Mouse (Mus musculus) macrophage (primary cell): ENCODE data around the gene Aoc3. TPM values are rescaled to one million over a fixed set of nuclear protein-coding genes. Genes with fewer than 3 reads are reported as not detected.

Experiments used
- H3K27ac ChIP-seq: fragments of 350-480 bp; formaldehyde crosslinking; 2 replicates; pipeline ENCODE4 v1.9.0; 2021
- H3K36me3 ChIP-seq: fragments of 350-480 bp; formaldehyde crosslinking; 2 replicates; pipeline ENCODE4 v1.9.0; 2021; ENCODE audit errors: inconsistent target
- H3K4me3 ChIP-seq: fragments of 350-480 bp; formaldehyde crosslinking; 2 replicates; pipeline ENCODE4 v1.9.0; 2021; ENCODE audit errors: inconsistent target
- H3K79me2 ChIP-seq: fragments of 350-480 bp; formaldehyde crosslinking; 2 replicates; pipeline ENCODE4 v1.9.0; 2021; ENCODE audit errors: inconsistent target
- WGBS: methylation state at CpG from one replicate; pipeline ENCODE4 v1.1.7; 2026; ENCODE audit warnings: inconsistent platforms; ENCODE audit not compliant: missing documents; 5-methylcytosine and 5-hydroxymethylcytosine counted together
- polyA plus RNA-seq: library from polyadenylated mRNA; stranded (reverse); fragments of 250-400 nt; gene quantifications from 3 replicates; pipeline ENCODE4 v1.2.4, GENCODE M21; 2018; ENCODE audit warnings: inconsistent platforms

Aoc3 gene
- polyA plus RNA-seq, 1 experiment from 2014 or later: not detected

- no peaks in the 10 kb centered on the region for H3K36me3 ChIP-seq
- H3K79me2 ChIP-seq: no peaks in the 10 kb centered on the region
- WGBS: 3% methylated on average over 8 of the region's 9 CpGs
- H3K27ac ChIP-seq: no peak overlapping the region
- no peak overlapping the region for H3K4me3 ChIP-seq
Measured at GRCm38 (mm10) chr11:101338123-101338760, 7.8 kb downstream of the Aoc3 start.

DNA sequence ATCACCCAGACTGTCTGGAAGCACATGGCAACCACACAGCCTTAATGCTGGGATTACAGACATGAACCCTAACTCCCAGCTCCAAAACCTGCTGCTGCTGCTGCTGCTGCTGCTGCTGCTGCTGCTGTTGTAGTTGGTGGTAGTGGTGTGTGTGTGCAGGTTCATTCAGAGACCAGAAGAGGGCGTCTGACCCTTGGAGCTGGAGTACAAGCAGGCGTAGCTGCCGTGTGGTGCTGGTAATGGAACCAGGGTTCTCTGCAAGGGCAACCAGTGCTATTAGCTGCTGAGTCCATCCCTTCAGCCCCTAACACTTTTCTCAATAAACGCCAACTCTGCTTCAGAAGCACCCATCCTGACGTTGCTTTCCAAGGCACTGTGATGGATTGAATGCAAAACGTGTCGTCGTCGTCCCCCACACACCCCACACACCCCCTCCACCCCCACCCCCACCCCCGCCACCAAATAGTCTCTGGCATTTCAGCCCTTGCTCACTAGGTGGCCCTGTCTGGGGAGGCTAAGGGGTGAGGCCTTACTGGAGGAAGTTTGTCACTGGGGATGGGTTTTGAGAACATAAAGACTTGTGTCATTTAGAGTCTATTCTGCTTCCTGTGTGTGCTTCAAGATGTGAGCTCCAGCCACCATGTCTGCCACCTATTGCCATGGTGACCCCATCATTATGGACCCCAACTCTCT is 16.8 kb downstream of the Aoc3 start:
- 81% methylated on average over 7 of the region's 10 CpGs for WGBS
- no peaks in the 10 kb centered on the region for H3K79me2 ChIP-seq
- no peak overlapping the region for H3K4me3 ChIP-seq
- no peaks in the 10 kb centered on the region for H3K36me3 ChIP-seq
- H3K27ac ChIP-seq: no peak overlapping the region

GRCm38 (mm10) chr11:101348774-101349173 is 18.4 kb downstream of the Aoc3 start:
- Histone ChIP-seq H3K36me3 (no peaks in the 10 kb centered on the region), H3K79me2 (no peaks in the 10 kb centered on the region), H3K4me3 (no peak overlapping the region), H3K27ac (no peak overlapping the region)
- WGBS: 86% methylated on average over 7 of the region's 7 CpGs

DNA sequence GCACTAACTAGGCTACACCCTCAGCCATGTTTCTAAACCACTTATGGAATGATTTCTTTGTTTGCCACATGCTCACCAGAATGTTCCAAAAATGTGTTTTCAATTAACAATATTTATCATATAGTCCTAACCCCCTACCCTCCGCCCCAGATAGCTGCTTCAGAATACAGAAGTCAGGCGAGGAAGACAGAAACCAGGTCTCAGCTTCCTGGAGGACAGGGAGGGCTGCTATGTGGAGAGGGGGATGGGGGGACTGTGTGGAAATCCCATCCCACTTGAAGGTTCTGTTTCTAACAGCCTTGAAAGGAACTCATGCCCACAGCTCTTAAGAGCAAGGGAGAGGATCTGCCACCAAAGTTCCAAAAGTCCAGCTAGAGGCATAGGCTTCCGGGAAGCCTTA is 18.8 kb downstream of the Aoc3 start:
- no peaks in the 10 kb centered on the region for H3K36me3 ChIP-seq
- 65% methylated on average over 3 of the region's 3 CpGs for WGBS
- H3K4me3 ChIP-seq: no peak overlapping the region
- no peaks in the 10 kb centered on the region for H3K79me2 ChIP-seq
- H3K27ac ChIP-seq: no peak overlapping the region

DNA sequence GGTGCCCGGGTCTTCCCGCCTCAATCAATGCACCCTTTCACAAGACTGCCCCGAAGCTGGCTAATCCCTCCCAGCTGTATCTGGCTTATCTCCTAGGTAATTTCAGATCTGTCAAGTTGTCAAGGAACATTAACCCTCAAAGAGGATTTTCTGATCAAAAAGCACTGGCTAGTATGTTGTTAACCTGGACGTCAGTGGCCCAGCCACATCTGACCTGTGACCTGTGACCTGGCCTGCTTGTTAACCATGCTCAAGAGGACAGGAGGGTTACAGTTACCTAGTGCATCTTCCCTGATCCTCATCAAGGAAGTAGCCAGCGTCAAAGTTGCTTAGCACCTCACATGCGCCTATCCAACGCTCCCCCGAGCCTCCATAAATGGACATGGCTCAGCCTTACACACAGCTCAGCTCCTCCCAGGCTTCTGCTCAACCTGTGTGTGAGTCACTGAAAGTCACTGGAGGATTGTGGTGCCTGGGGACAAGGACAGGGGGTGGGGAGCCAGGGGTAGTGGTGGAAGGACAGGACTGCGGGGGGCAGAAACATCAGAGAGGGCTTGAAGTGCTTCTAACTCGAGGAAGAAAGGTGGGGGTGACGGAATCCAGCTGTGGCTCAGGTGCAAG is 20.8 kb downstream of the Aoc3 start:
- Histone ChIP-seq H3K27ac (no peak overlapping the region), H3K4me3 (no peak overlapping the region), H3K79me2 (no peaks in the 10 kb centered on the region), H3K36me3 (no peaks in the 10 kb centered on the region)
- 75% methylated on average over 11 of the region's 11 CpGs for WGBS

GRCm38 (mm10) chr11:101351721-101352111 is 21.3 kb downstream of the Aoc3 start:
- H3K27ac ChIP-seq: no peak overlapping the region

DNA sequence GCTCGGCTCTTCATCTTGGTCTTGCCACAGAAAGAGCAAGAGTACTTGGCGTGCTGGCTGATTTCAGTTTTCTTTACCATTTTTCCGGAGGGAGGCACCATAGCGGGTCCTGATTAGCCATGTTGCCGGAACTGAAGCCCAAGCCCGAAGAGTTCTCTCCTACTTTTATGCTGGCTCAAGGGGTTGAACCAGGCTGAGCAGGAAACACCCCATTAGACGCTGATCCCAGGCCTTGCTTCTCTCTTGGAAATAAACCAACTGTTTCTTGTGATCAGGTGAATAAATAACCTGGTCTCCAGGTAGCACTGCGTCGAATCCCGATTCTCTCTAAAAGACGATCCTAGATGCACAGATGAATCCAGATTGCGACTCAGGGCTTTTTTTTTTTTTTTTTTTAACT is 23.0 kb downstream of the Aoc3 start:
- no peak overlapping the region for H3K4me3 ChIP-seq
- H3K79me2 ChIP-seq: no peaks in the 10 kb centered on the region
- no peaks in the 10 kb centered on the region for H3K36me3 ChIP-seq
- no peak overlapping the region for H3K27ac ChIP-seq
- 94% methylated on average over 12 of the region's 12 CpGs for WGBS

More at GRCm38 (mm10) chr11:101351721-101352111, 21.3 kb downstream of the Aoc3 start:
- 66% methylated on average over 2 of the region's 3 CpGs for WGBS
- Histone ChIP-seq H3K36me3 (no peaks in the 10 kb centered on the region), H3K79me2 (no peaks in the 10 kb centered on the region), H3K4me3 (no peak overlapping the region)

GRCm38 (mm10) chr11:101354438-101355010 is 24.1 kb downstream of the Aoc3 start:
- H3K79me2 ChIP-seq: no peaks in the 10 kb centered on the region
- H3K36me3 ChIP-seq: no peaks in the 10 kb centered on the region
- H3K4me3 ChIP-seq: no peak overlapping the region
- H3K27ac ChIP-seq: no peak overlapping the region
- 87% methylated on average over 5 of the region's 5 CpGs for WGBS

- 95% methylated on average over 2 of the region's 2 CpGs for WGBS
- H3K79me2 ChIP-seq: no peaks in the 10 kb centered on the region
- H3K36me3 ChIP-seq: no peaks in the 10 kb centered on the region
- H3K27ac ChIP-seq: no peak overlapping the region
- H3K4me3 ChIP-seq: no peak overlapping the region
Measured at GRCm38 (mm10) chr11:101355916-101356315, 25.5 kb downstream of the Aoc3 start.

- 27% methylated on average over 3 of the region's 3 CpGs for WGBS
Measured at GRCm38 (mm10) chr11:101357505-101358182, 27.2 kb downstream of the Aoc3 start.

GRCm38 (mm10) chr11:101359776-101360175 is 29.4 kb downstream of the Aoc3 start:
- H3K4me3 ChIP-seq: no peak overlapping the region
- H3K27ac ChIP-seq: no peak overlapping the region
- no peaks in the 10 kb centered on the region for H3K79me2 ChIP-seq
- 93% methylated on average over 9 of the region's 9 CpGs for WGBS
- H3K36me3 ChIP-seq: no peaks in the 10 kb centered on the region

More at GRCm38 (mm10) chr11:101357505-101358182, 27.2 kb downstream of the Aoc3 start:
- Histone ChIP-seq H3K27ac (no peak overlapping the region), H3K4me3 (no peak overlapping the region), H3K36me3 (no peaks in the 10 kb centered on the region), H3K79me2 (no peaks in the 10 kb centered on the region)

DNA sequence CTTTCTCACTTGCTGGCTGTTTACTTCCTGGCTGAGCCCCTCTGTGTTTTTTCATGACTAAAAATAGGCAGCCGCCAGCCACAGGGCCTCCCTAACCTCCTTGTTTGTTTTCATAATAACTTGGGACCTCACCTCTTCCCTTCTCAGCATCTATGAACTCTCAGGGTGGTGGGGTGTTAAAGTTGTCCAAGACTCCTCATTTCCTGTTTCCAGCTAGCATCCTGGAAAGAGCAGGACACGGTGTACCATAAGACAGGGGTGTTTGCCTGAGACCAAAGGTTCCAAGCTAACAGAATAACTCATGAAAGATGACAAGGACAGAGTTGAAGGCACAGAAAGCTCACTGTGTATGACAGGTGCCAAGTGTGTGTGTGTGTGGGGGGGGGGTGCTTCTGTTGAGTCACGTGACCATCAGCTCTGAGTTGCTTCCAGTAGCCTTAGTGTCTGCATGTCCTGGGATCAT is 30.3 kb downstream of the Aoc3 start:
- no peak overlapping the region for H3K4me3 ChIP-seq
- H3K79me2 ChIP-seq: no peaks in the 10 kb centered on the region
- H3K36me3 ChIP-seq: no peaks in the 10 kb centered on the region
- H3K27ac ChIP-seq: no peak overlapping the region
- WGBS: 47% methylated on average over 3 of the region's 3 CpGs

DNA sequence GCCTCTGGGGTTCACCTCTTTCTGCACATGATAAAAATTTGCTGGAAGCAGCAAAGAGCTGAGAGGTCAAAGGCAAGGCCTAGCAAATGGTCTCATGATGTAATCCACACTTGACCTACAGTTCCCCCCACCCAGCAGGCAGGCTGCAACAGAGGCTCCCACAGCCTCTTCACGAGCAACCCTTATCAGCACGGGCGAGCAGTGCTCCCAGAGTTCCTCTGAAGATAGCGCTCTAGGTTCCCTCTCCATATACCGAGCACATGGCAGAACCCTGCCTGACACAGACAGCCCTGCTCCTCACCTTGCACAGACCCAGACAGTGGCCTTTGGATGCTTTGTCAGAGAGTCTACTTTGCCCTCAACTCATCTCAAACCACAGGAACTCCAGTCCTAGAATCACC is 34.1 kb downstream of the Aoc3 start:
- Histone ChIP-seq H3K36me3 (no peaks in the 10 kb centered on the region), H3K27ac (no peak overlapping the region), H3K4me3 (no peak overlapping the region), H3K79me2 (no peaks in the 10 kb centered on the region)
- WGBS: 88% methylated on average over 5 of the region's 5 CpGs

DNA sequence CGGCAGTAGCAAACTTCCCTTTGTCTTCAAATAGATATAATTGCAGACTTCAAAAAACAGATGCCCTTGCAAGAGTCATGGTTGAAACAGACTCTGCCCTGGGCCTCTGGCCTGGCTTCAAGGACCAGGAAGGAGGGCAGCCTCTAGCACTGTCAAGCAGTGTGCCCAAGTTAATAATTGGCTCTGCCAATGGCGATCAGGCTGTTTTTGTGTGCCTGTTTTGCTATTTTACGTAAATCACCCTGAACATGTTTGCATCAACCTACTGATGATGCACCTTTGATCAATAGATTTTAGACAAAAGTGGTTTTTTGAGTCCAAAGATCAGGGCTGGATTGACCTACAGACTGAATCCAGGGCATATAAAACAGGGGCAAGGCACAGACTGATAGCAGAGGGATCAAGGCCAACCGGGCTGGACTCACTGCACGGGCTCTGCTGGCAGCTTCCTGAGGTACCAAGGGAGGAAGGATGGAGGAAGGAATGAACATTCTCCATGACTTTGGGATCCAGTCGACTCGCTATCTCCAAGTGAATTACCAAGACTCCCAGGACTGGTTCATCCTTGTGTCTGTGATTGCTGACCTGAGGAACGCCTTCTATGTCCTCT is 37.0 kb downstream of the Aoc3 start, which contains the start of gene G6pc:
Gene G6pc (plus strand): TSS at position 236 of the 610 bp plus-strand sequence.
- no peak within 1 kb of the TSS for H3K27ac ChIP-seq
- no peaks in the 10 kb centered on the region for H3K79me2 ChIP-seq
- H3K4me3 ChIP-seq: no peak within 1 kb of the TSS
- H3K36me3 ChIP-seq: no peaks in the 10 kb centered on the region
- 94% methylated on average over 8 of the region's 8 CpGs for WGBS
